Mouse (Mus musculus): Measurements from ENCODE around the gene Pcyt1a.
"Not testable (repeated sequence)": the region's sequence is repeated elsewhere in the genome, so short reads cannot be mapped to it uniquely, and the experiment has no call there.

The Pcyt1a gene

DNA sequence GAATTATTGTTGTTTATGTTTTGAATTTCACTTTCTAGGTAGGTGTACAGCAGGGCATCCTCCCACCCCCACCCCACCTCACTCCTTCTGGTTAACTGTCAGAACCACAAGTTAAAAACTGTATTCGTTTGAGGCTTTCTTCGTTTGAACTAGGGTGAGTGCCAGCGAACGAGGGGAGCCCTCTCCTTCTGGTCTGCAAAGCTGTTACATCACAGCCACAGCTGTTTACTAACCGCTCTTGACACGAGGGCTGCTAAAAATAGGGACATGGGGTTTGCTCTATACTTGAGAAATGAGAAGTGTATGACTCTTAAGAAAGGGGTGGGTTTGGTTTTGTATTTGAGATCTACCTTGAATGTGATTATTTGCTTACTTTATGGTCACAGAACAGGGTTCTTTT, 3.3 kb downstream of the Pcyt1a start:
- no peak for DNase-seq (ENCODE audit: low spot score)

GRCm38 (mm10) chr16:32434691-32435090, 4.0 kb downstream of the Pcyt1a start:
- no peak for DNase-seq (ENCODE audit: low spot score)

GRCm38 (mm10) chr16:32436657-32437056, 5.9 kb downstream of the Pcyt1a start:
- DNase-seq (ENCODE audit: low spot score) = no peak

GRCm38 (mm10) chr16:32437266-32437665, 6.5 kb downstream of the Pcyt1a start:
- DNase-seq (ENCODE audit: low spot score) = no peak

DNA sequence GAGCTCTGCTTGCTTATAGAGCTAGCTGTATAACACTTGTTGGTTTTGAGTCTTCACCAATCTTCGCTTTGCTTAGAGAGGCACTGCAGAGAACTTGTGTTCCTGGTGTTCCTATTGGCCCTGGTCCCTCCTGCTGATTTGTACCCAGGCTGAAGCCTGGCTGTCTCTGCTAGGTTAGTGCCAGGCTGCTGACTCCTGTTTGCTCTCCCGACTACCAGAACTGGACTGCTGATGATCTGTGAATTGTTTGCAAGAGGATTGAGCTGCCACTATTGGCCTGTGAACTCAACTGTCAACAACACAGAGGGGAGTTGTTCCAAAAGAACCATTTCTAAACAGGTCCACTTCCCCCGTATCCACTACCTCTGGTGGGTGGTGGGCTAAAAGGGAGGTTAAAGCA, 10.7 kb downstream of the Pcyt1a start:
- no peak for DNase-seq (ENCODE audit: low spot score)

DNA sequence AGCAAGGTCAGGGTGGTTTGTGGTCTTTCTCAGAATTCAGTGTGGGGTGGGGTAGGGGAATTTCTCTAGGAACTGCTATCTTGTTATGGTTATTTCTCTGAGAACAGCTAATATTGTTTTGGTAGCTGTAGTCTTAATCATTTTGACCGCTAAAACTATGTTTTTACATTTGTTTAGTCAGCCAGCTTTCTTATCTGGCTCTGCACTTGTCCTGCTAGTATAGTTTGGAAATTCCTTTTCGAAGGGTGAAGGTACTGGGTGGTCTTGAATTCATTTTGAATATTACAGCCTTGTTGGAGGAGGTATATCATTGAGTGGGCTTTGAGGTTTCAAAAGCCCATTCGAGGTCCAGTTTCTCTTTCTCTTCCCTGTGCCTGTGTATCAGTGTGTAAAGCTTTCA, 13.9 kb downstream of the Pcyt1a start:
- DNase-seq (ENCODE audit: low spot score) = not testable (repeated sequence)

- DNase-seq (ENCODE audit: low spot score) = no peak
Observed at GRCm38 (mm10) chr16:32445558-32445957, 14.8 kb downstream of the Pcyt1a start.

- no peak for DNase-seq (ENCODE audit: low spot score)
Observed at GRCm38 (mm10) chr16:32446563-32447138, 15.9 kb downstream of the Pcyt1a start.

DNA sequence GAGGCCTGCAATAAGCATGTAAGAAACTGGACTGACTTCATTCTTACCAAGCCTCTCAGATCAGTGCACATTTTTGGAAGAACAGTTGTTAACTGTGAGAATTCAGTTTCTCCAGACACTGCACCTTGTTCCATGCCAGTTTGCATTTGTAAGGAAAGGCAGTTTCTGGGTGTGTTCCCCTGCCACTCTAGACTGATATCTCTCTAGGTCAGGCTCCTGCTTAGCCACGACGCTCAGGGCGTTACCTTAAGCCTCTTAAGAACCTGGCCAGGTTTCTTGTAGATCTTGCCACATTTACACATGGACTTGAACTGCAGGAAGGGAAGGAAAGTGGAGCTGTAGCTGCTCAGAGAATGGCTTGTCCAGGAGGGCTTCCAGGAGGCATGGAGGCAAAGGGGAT, 18.9 kb downstream of the Pcyt1a start:
- DNase-seq (ENCODE audit: low spot score) = no peak

GRCm38 (mm10) chr16:32450133-32450532, 19.4 kb downstream of the Pcyt1a start:
- DNase-seq (ENCODE audit: low spot score) = no peak

DNA sequence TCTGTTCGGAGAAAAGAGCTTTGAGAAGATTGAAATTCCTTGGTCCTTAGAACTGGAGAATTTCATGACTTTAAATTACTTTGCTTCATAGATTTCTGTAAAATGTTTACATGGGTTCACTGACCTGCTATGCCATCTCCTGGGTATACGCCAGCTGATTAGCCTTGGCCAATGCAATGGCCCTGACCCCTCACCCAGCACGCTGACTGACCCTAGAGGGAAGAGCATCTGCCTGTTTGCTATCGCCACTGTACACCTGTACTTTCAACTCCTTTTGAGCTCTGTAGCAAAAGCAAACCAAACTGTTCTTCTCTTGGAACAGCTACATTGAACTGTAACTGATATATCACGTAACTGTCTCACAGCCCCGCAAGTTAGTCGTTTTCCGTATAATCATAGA, 22.4 kb downstream of the Pcyt1a start:
- DNase-seq (ENCODE audit: low spot score) = no peak

DNA sequence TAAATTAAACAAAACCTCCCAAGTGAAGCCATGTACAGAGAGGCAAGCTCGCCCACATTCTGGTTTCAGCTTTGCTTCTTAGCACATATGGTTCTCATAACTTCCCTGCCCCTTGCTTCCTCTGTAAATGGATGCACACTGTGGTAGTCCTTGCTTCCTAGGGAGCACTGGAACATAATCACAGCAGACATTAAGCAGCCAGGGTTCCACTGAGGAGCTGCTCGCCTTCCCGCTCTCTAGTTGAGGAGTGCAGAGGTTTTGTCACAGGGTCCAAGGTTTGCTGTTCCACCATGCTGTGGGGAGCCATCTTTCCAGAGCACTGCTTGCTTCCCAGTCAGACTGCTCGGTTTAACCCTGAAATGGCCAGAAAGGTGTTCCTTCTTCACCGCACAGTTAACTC, 23.9 kb downstream of the Pcyt1a start:
- no peak for DNase-seq (ENCODE audit: low spot score)

DNA sequence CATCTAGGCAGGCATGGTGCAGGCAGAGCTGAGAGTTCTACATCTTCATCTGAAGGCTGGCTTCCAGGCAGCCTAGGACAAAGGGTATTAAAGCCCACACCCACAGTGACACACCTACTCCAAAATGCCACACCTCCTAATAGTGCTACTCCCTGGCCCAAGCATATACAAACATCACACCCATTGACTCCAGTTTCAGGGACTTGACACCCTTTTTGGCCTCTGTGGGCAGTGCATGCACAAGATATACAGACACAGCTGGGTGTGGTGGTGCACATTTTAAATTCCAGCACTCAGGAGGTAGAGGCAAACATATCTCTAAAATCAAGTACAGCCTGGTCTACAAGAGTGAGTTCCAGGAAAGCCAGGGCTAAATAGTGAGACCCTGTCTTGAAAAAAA, 25.4 kb downstream of the Pcyt1a start:
- no peak for DNase-seq (ENCODE audit: low spot score)

GRCm38 (mm10) chr16:32456761-32457160, 26.0 kb downstream of the Pcyt1a start:
- no peak for DNase-seq (ENCODE audit: low spot score)

DNA sequence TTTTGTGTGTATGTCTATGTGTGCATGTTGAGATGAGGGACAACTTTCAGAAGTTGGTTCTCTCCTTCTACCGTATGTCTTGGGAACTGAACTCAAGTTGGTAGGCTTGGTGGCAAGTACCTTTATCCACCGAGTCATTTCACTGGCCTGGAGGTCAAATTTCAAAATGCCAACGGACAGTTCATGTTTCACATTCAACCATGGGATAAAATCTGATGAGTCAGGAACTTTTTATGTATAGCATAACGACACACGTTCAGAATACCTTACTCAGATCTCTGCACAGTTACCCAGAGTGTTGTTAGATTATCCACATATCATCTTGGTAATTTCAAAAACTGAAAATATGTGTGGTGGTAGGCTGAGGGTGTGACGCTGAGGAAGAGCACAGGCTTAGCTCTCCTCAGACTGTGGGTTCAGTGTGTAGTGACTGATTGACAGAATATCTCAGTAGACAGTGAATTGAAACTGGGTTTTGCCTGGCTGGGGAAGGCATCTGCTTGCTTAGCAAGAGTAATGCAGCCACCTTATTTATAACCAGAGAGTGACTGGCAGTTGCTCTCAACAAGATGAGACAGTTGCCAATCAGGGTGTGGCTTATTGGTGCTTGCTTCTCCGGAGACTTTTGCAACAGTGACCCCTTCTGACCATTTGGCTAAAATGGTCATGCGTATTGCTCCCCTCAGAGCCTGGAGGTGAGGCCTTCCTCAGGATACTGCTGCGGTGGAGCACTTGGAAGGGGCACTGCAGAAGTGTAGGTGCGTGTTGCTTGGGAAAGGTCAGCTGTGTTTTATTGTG, 27.1 kb downstream of the Pcyt1a start:
- DNase-seq (ENCODE audit: low spot score) = peak; percentile 14

DNA sequence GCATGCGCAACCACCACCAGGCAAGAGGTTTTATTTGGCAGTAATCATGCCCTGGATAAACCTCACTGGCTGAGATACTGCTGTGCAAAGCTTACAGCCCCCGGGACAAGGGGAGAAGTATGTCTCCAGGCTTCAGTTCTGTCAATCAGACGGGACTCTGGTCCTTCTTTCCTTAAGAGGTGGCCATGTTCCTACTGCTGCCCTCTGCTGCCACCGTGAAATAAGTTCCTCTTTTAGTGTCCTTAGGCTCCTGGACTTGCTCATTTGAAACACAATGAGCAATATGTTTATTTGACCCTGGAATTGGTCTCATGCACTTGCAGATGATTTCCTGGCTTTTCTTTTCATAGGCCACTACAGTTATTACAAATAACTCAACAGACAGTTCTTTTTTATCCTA, 29.8 kb downstream of the Pcyt1a start:
- no peak for DNase-seq (ENCODE audit: low spot score)

- DNase-seq (ENCODE audit: low spot score) = no peak
Observed at GRCm38 (mm10) chr16:32461713-32462112, 31.0 kb downstream of the Pcyt1a start.

- DNase-seq (ENCODE audit: low spot score) = no peak
Observed at GRCm38 (mm10) chr16:32462950-32463349, 32.2 kb downstream of the Pcyt1a start.

DNA sequence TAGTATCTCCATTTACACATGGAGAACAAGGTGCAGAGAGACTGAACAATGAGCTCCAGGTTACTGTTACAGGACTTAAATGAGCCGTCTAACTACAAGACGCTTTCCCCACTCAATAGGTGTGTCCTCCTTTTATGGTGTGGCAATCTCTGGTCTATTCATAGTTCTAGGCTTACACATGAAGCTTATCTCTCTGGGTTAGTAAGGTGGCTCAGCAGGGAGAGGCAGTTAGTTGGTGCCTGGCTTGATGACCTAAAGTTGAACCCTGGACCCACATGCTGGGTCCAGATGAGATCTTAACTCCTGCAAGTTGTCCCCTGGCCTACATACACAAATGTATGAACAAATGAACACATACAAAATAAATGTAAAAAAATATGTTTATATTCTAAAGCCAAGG, 32.7 kb downstream of the Pcyt1a start:
- DNase-seq (ENCODE audit: low spot score) = no peak

DNA sequence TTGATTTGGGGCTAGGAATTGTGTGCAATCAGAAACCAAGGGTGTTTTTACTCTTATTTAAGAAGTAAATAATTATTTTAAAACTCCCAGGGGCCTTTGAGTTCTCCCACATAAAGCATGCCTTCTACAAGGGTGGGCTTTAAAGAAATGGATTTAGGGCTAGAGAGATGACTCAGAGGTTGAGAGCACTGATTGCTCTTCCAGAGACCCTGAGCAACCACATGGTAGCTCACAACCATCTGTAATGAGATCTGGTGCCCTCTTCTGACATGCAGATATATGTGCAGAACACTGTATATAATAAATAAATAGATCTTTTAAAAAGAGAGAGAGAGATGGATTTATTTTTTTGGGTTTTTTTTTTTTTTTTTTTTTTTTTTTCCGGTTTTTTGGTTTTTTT, 34.2 kb downstream of the Pcyt1a start:
- no peak for DNase-seq (ENCODE audit: low spot score)

GRCm38 (mm10) chr16:32468488-32468887, 37.8 kb downstream of the Pcyt1a start:
- no peak for DNase-seq (ENCODE audit: low spot score)

DNA sequence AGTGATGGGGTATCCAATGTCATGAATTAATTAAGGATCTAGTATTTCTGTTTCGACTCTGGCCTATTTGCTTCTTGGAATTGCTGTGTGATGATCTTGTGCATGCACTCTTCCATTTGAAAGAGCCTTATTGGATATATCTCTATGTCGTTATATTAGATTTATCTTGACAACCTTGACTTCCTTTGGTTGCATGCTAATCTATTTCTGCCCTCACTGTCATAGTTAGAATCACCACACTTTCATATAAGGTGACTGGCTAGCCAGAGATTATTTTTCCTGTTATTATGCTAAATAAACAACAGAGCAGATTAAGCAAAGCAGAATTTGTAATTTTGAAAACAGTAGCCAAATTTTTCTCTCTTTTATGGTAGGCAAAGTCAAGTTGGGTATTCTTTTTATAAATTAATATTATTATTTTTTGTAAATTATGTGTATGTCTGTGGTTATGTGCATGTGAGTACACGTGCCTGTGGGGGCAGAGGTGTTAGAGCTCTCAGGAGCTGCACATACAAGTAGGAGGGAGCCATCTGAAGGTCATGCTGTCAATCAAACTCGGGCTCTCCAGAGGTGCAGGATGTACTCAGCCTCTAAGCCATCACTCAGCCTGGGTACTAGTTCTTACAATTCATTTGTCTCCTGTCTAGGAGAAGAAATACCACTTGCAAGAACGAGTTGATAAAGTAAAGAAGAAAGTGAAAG, 38.8 kb downstream of the Pcyt1a start:
- DNase-seq (ENCODE audit: low spot score) = no peak

- DNase-seq (ENCODE audit: low spot score) = no peak
Observed at GRCm38 (mm10) chr16:32472276-32473015, 41.7 kb downstream of the Pcyt1a start.

Data from ovary, postnatal 36 days (tissue).